Mouse (Mus musculus) liver, embryonic 16.5 days (tissue): ENCODE data around the gene Map3k1. TPM values are rescaled to one million over a fixed set of nuclear protein-coding genes. Genes with fewer than 3 reads are reported as not detected.

Source experiments
- ATAC-seq: fragments of 200-750 bp; cut with Nextera tagmentation; 2 replicates; pipeline ENCODE4 v1.8.0; 2017; ENCODE audit warnings: low read depth, mild to moderate bottlenecking, moderate number of reproducible peaks, moderate library complexity
- H3K27ac ChIP-seq: fragments of 300-500 bp; sonication (generic); 2 replicates; pipeline ENCODE4 v1.5.1; 2014; ENCODE audit warnings: mild to moderate bottlenecking, low read length
- H3K27me3 ChIP-seq: fragments of 300-500 bp; sonication (generic); 2 replicates; pipeline ENCODE4 v1.6.1; 2014; ENCODE audit warnings: low read depth, low read length, mixed read lengths; ENCODE audit not compliant: control insufficient read depth, insufficient read depth
- H3K36me3 ChIP-seq: fragments of 300-500 bp; sonication (generic); 2 replicates; pipeline ENCODE4 v1.6.1; 2014; ENCODE audit warnings: mild to moderate bottlenecking; ENCODE audit not compliant: control insufficient read depth, insufficient read depth
- H3K4me1 ChIP-seq: fragments of 300-500 bp; sonication (generic); 2 replicates; pipeline ENCODE4 v1.6.1; 2014; ENCODE audit warnings: low read depth, low read length, mixed read lengths; ENCODE audit not compliant: control insufficient read depth
- H3K4me2 ChIP-seq: fragments of 300-500 bp; sonication (generic); 2 replicates; pipeline ENCODE4 v1.6.1; 2014; ENCODE audit warnings: low read depth, low read length, mixed read lengths
- H3K4me3 ChIP-seq: fragments of 300-500 bp; sonication (generic); 2 replicates; pipeline ENCODE4 v1.5.1; 2014; ENCODE audit warnings: low read depth, mild to moderate bottlenecking, low read length
- H3K9ac ChIP-seq: fragments of 300-500 bp; sonication (generic); 2 replicates; pipeline ENCODE4 v1.6.1; 2014; ENCODE audit warnings: low read depth, low read length
- H3K9me3 ChIP-seq: fragments of 300-500 bp; sonication (generic); replicated peaks from 2 replicates; pipeline ENCODE4 v1.6.1; 2016; ENCODE audit warnings: low read length; ENCODE audit not compliant: control insufficient read depth
- WGBS: fragments of 180-500 bp; shearing (Covaris S2); extraction: QIAGEN DNeasy Blood & Tissue Kit; methylation state at CpG from one replicate; pipeline ENCODE4 v1.1.7; 2014; ENCODE audit not compliant: insufficient replicate concordance; 5-methylcytosine and 5-hydroxymethylcytosine counted together
- polyA plus RNA-seq: library from polyadenylated mRNA; unstranded; fragments of >200 nt; fragmentation: Nextera tagmentation; extraction: Ambion mirVana; gene quantifications from 2 replicates; pipeline ENCODE4 v1.2.1, GENCODE M21; 2015

Gene Map3k1
- polyA plus RNA-seq, 1 experiment from 2014 or later, result 12.8 TPM

- H3K27ac ChIP-seq, result no peak overlapping the region
- peak; percentile 77 for ATAC-seq
- no peak overlapping the region for H3K9ac ChIP-seq
- H3K27me3 ChIP-seq, result no peaks in the 10 kb centered on the region
- H3K4me3 ChIP-seq, result no peak overlapping the region
- WGBS, result 57% methylated on average over 3 of the region's 3 CpGs
- peaks cover 9% of the 10 kb centered on the region for H3K4me1 ChIP-seq
- H3K9me3 ChIP-seq, result peaks cover 3% of the 10 kb centered on the region; the same call in 1 of the 2 replicates
- H3K36me3 ChIP-seq, result no peaks in the 10 kb centered on the region
- H3K4me2 ChIP-seq, result no peak overlapping the region
These were observed 7.6 kb upstream of the Map3k1 start for GRCm38 (mm10) chr13:111816431-111816830.

- Histone ChIP-seq H3K27ac (no peak overlapping the region), H3K9ac (no peak overlapping the region), H3K4me3 (no peak overlapping the region), H3K27me3 (peaks cover 6% of the 10 kb centered on the region), H3K4me2 (no peak overlapping the region), H3K36me3 (no peaks in the 10 kb centered on the region), H3K9me3 (peaks cover 3% of the 10 kb centered on the region; the same call in 1 of the 2 replicates), H3K4me1 (peaks cover 9% of the 10 kb centered on the region)
- 77% methylated on average over 4 of the region's 4 CpGs for WGBS
- no peak for ATAC-seq
These were observed 6.7 kb upstream of the Map3k1 start for GRCm38 (mm10) chr13:111815486-111815885.

- Histone ChIP-seq H3K27me3 (peaks cover 8% of the 10 kb centered on the region), H3K4me2 (no peak overlapping the region), H3K36me3 (no peaks in the 10 kb centered on the region), H3K4me3 (no peak overlapping the region), H3K9me3 (peaks cover 3% of the 10 kb centered on the region; the same call in 1 of the 2 replicates), H3K9ac (no peak overlapping the region), H3K27ac (no peak overlapping the region), H3K4me1 (peaks cover 10% of the 10 kb centered on the region)
- WGBS, result 90% methylated on average over 7 of the region's 7 CpGs
- no peak for ATAC-seq
These were observed 6.2 kb upstream of the Map3k1 start for GRCm38 (mm10) chr13:111815017-111815416.

- peaks cover 8% of the 10 kb centered on the region for H3K27me3 ChIP-seq
- no peak overlapping the region for H3K4me2 ChIP-seq
- no peak overlapping the region for H3K4me3 ChIP-seq
- H3K4me1 ChIP-seq, result peaks cover 7% of the 10 kb centered on the region
- no peak for ATAC-seq
- H3K9ac ChIP-seq, result no peak overlapping the region
- no peaks in the 10 kb centered on the region for H3K36me3 ChIP-seq
- H3K9me3 ChIP-seq, result peaks cover 3% of the 10 kb centered on the region; the same call in 1 of the 2 replicates
- H3K27ac ChIP-seq, result no peak overlapping the region
- 58% methylated on average over 2 of the region's 2 CpGs for WGBS
These were observed 3.9 kb upstream of the Map3k1 start for GRCm38 (mm10) chr13:111812647-111813046.

- H3K4me3 ChIP-seq, result no peak overlapping the region
- no peaks in the 10 kb centered on the region for H3K36me3 ChIP-seq
- peaks cover 3% of the 10 kb centered on the region; the same call in 1 of the 2 replicates for H3K9me3 ChIP-seq
- no peak overlapping the region for H3K9ac ChIP-seq
- no peak overlapping the region for H3K4me2 ChIP-seq
- H3K27ac ChIP-seq, result no peak overlapping the region
- no peak for ATAC-seq
- H3K4me1 ChIP-seq, result peaks cover 16% of the 10 kb centered on the region
- WGBS, result 79% methylated on average over 13 of the region's 13 CpGs
- peaks cover 8% of the 10 kb centered on the region for H3K27me3 ChIP-seq
These were observed 2.3 kb upstream of the Map3k1 start for GRCm38 (mm10) chr13:111810998-111811628.

- 2% methylated on average over 29 of the region's 29 CpGs for WGBS
- peak overlapping the region; percentile 93 for H3K4me2 ChIP-seq
- peak overlapping the region; percentile 98 for H3K9ac ChIP-seq
- H3K9me3 ChIP-seq, result no peaks in the 10 kb centered on the region
- H3K27ac ChIP-seq, result peak overlapping the region; percentile 76
- no peaks in the 10 kb centered on the region for H3K36me3 ChIP-seq
- peak; percentile 24 for ATAC-seq
- H3K4me3 ChIP-seq, result peak overlapping the region; percentile 97
- peaks cover 8% of the 10 kb centered on the region for H3K27me3 ChIP-seq
- H3K4me1 ChIP-seq, result peaks cover 29% of the 10 kb centered on the region
These were observed 854 bp upstream of the Map3k1 start for GRCm38 (mm10) chr13:111809466-111810228.

GRCm38 (mm10) chr13:111808387-111808636 is 481 bp downstream of the Map3k1 start:
- Histone ChIP-seq H3K4me3 (peak overlapping the region; percentile 97), H3K4me1 (peaks cover 41% of the 10 kb centered on the region), H3K9ac (peak overlapping the region; percentile 98), H3K36me3 (no peaks in the 10 kb centered on the region), H3K9me3 (no peaks in the 10 kb centered on the region), H3K27ac (peak overlapping the region; percentile 92), H3K4me2 (peak overlapping the region; percentile 93), H3K27me3 (peaks cover 8% of the 10 kb centered on the region)
- under 1% methylated on average over 34 of the region's 38 CpGs for WGBS
- peak; percentile 48 for ATAC-seq

GRCm38 (mm10) chr13:111807596-111808386 is 1.0 kb downstream of the Map3k1 start:
- Histone ChIP-seq H3K4me2 (peak overlapping the region; percentile 93), H3K4me3 (peak overlapping the region; percentile 97), H3K9me3 (no peaks in the 10 kb centered on the region), H3K27ac (peak overlapping the region; percentile 92), H3K4me1 (peaks cover 46% of the 10 kb centered on the region), H3K36me3 (no peaks in the 10 kb centered on the region), H3K27me3 (peaks cover 8% of the 10 kb centered on the region), H3K9ac (peak overlapping the region; percentile 98)
- WGBS, result under 1% methylated on average over 76 of the region's 79 CpGs
- peak; percentile 12; the same call in 1 of the 2 replicates for ATAC-seq
